Mouse (Mus musculus) liver, embryonic 16.5 days (tissue): ENCODE measurements around the gene Cdc25a. TPM values are rescaled to one million over a fixed set of nuclear protein-coding genes. Genes with fewer than 3 reads are reported as not detected.

Experiments
- ATAC-seq: fragments of 200-750 bp; cut with Nextera tagmentation; 2 replicates; pipeline ENCODE4 v1.8.0; 2017; ENCODE audit warnings: low read depth, mild to moderate bottlenecking, moderate number of reproducible peaks, moderate library complexity
- H3K27ac ChIP-seq: fragments of 300-500 bp; sonication (generic); 2 replicates; pipeline ENCODE4 v1.5.1; 2014; ENCODE audit warnings: mild to moderate bottlenecking, low read length
- H3K27me3 ChIP-seq: fragments of 300-500 bp; sonication (generic); 2 replicates; pipeline ENCODE4 v1.6.1; 2014; ENCODE audit warnings: low read depth, low read length, mixed read lengths; ENCODE audit not compliant: control insufficient read depth, insufficient read depth
- H3K36me3 ChIP-seq: fragments of 300-500 bp; sonication (generic); 2 replicates; pipeline ENCODE4 v1.6.1; 2014; ENCODE audit warnings: mild to moderate bottlenecking; ENCODE audit not compliant: control insufficient read depth, insufficient read depth
- H3K4me1 ChIP-seq: fragments of 300-500 bp; sonication (generic); 2 replicates; pipeline ENCODE4 v1.6.1; 2014; ENCODE audit warnings: low read depth, low read length, mixed read lengths; ENCODE audit not compliant: control insufficient read depth
- H3K4me2 ChIP-seq: fragments of 300-500 bp; sonication (generic); 2 replicates; pipeline ENCODE4 v1.6.1; 2014; ENCODE audit warnings: low read depth, low read length, mixed read lengths
- H3K4me3 ChIP-seq: fragments of 300-500 bp; sonication (generic); 2 replicates; pipeline ENCODE4 v1.5.1; 2014; ENCODE audit warnings: low read depth, mild to moderate bottlenecking, low read length
- H3K9ac ChIP-seq: fragments of 300-500 bp; sonication (generic); 2 replicates; pipeline ENCODE4 v1.6.1; 2014; ENCODE audit warnings: low read depth, low read length
- H3K9me3 ChIP-seq: fragments of 300-500 bp; sonication (generic); replicated peaks from 2 replicates; pipeline ENCODE4 v1.6.1; 2016; ENCODE audit warnings: low read length; ENCODE audit not compliant: control insufficient read depth
- WGBS: fragments of 180-500 bp; shearing (Covaris S2); extraction: QIAGEN DNeasy Blood & Tissue Kit; methylation state at CpG from one replicate; pipeline ENCODE4 v1.1.7; 2014; ENCODE audit not compliant: insufficient replicate concordance; 5-methylcytosine and 5-hydroxymethylcytosine counted together
- polyA plus RNA-seq: library from polyadenylated mRNA; unstranded; fragments of >200 nt; fragmentation: Nextera tagmentation; extraction: Ambion mirVana; gene quantifications from 2 replicates; pipeline ENCODE4 v1.2.1, GENCODE M21; 2015

Gene Cdc25a
- polyA plus RNA-seq, 1 experiment from 2014 or later, result 10.7 TPM

DNA sequence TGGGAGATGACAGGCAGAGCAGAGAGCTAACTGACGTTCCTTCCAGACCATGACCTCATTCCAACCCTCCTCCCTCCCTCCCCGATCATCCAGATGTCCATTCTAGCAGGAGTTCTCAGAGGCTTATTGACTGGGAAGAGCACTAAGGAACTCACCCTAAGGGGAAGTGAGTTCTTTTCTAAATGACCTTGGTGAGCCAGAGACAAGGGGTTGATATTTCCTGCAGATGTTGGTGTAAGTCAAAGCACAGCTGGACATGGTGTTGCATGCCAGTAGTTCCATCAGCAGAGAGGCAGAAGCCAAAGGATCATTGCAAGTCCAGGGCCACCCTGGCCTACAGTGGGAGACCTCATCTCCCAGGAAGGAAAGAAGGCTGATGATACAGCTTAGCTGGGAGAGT, 22.6 kb downstream of the Cdc25a start:
- no peak for ATAC-seq
- peaks cover 2% of the 10 kb centered on the region for H3K4me1 ChIP-seq
- no peak overlapping the region for H3K27ac ChIP-seq
- no peak overlapping the region for H3K4me3 ChIP-seq
- no peak overlapping the region for H3K9ac ChIP-seq
- WGBS, result 46% methylated on average over 2 of the region's 2 CpGs
- no peaks in the 10 kb centered on the region for H3K9me3 ChIP-seq
- no peak overlapping the region for H3K4me2 ChIP-seq
- H3K27me3 ChIP-seq, result no peaks in the 10 kb centered on the region
- peaks cover 12% of the 10 kb centered on the region for H3K36me3 ChIP-seq

DNA sequence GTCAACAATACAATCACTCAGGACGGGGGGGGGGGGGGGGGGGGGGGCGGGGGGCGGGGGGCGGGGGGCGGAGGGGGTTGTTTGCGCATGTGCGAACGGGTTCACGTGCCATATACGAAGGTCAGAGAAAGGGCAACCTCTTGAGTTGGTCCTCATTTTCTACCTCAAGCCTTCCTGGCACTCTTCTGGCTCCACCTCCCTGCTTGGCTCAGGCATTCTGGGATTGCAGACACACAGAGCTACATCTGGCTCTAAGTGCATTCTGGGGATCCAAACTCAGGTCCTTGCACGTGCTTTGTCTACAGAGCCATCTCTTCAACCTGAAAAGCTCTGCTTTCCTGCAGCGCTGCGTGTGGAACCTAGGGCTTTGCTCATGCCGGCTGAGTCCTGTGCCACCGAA, 24.0 kb downstream of the Cdc25a start:
- peaks cover 2% of the 10 kb centered on the region for H3K36me3 ChIP-seq
- H3K9me3 ChIP-seq, result no peaks in the 10 kb centered on the region
- no peaks in the 10 kb centered on the region for H3K27me3 ChIP-seq
- ATAC-seq, result no peak
- no peak overlapping the region for H3K9ac ChIP-seq
- 49% methylated on average over 11 of the region's 15 CpGs for WGBS
- no peak overlapping the region for H3K4me3 ChIP-seq
- no peak overlapping the region for H3K4me2 ChIP-seq
- H3K4me1 ChIP-seq, result peaks cover 2% of the 10 kb centered on the region
- 0 out of 2 replicates have a peak overlapping the region, but pooled peaks have one; percentile 5 for H3K27ac ChIP-seq

GRCm38 (mm10) chr9:109899774-109900173, 24.4 kb downstream of the Cdc25a start:
- H3K9me3 ChIP-seq, result no peaks in the 10 kb centered on the region
- 47% methylated on average over 8 of the region's 8 CpGs for WGBS
- 0 out of 2 replicates have a peak overlapping the region, but pooled peaks have one; percentile 5 for H3K27ac ChIP-seq
- H3K36me3 ChIP-seq, result peaks cover 2% of the 10 kb centered on the region
- no peak overlapping the region for H3K4me2 ChIP-seq
- no peak overlapping the region for H3K9ac ChIP-seq
- no peak for ATAC-seq
- H3K4me3 ChIP-seq, result no peak overlapping the region
- no peaks in the 10 kb centered on the region for H3K27me3 ChIP-seq
- H3K4me1 ChIP-seq, result peaks cover 2% of the 10 kb centered on the region

DNA sequence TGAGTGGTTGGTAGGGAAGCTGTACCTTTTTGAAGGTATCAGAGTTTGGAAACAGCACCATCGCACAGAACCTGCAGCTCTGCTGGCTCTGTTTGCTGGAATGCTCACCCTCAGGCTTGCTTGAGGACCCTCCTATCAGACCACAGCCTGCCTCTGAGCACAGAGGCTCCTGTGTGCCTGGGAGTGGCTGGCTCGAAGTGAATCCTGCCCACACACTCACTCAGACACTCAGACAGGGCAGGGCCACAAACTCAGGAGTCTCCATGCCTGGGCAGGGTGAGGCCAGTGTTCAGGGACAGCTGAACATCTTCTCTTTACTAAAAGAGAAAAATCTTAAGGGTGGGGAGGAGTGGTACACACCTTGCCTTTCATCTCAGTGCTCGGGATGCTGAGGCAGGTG, 25.2 kb downstream of the Cdc25a start:
- H3K9ac ChIP-seq, result no peak overlapping the region
- no peak overlapping the region for H3K4me3 ChIP-seq
- 62% methylated on average over 3 of the region's 3 CpGs for WGBS
- no peak for ATAC-seq
- no peaks in the 10 kb centered on the region for H3K36me3 ChIP-seq
- H3K9me3 ChIP-seq, result no peaks in the 10 kb centered on the region
- no peak overlapping the region for H3K27ac ChIP-seq
- H3K4me2 ChIP-seq, result no peak overlapping the region
- peaks cover 2% of the 10 kb centered on the region for H3K4me1 ChIP-seq
- no peaks in the 10 kb centered on the region for H3K27me3 ChIP-seq

DNA sequence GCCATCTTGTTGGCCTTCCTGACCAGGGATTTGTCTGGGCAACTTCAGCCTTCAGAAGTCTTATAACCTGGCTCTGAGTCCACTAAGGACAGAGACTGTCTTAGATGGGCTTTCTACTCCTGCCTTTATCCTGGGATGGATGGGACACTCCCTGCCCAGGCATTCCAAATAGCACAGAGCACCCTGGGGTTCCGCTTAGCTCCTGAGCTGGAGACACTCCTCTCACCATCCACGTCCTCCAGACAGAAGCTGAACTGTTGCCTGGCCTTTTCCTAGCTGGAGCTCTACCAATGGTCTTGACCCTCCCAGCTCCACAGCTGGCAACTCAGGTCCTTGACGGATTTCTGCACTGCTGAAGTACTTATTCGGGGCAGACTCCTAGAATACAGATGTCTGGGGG, 26.9 kb downstream of the Cdc25a start:
- no peak overlapping the region for H3K27ac ChIP-seq
- H3K9me3 ChIP-seq, result no peaks in the 10 kb centered on the region
- no peak overlapping the region for H3K4me3 ChIP-seq
- WGBS, result 68% methylated on average over 4 of the region's 4 CpGs
- H3K4me2 ChIP-seq, result no peak overlapping the region
- ATAC-seq, result no peak
- H3K27me3 ChIP-seq, result no peaks in the 10 kb centered on the region
- H3K4me1 ChIP-seq, result no peaks in the 10 kb centered on the region; the same call in 1 of the 2 replicates
- H3K9ac ChIP-seq, result no peak overlapping the region
- no peaks in the 10 kb centered on the region for H3K36me3 ChIP-seq

DNA sequence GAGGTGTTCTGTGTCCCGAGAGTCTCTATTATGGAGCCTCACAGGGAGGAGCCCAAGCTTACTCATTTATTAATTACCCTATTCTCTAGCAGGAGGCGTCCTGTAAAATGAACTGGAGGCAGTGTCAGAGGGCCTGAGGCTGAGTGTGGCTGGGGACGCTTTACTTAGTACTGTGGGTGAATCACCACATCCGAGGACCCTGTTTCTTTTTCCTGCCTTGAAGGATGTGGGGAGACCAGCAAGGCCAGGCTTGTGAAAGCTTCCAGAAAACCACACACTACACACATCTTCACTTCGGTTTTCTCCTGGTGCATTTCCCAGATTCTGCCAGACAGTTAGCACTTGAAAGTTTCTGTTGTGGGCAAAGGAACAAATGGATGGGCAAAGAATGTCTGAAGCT, 27.4 kb downstream of the Cdc25a start:
- no peaks in the 10 kb centered on the region for H3K36me3 ChIP-seq
- no peak for ATAC-seq
- 55% methylated on average over 5 of the region's 5 CpGs for WGBS

DNA sequence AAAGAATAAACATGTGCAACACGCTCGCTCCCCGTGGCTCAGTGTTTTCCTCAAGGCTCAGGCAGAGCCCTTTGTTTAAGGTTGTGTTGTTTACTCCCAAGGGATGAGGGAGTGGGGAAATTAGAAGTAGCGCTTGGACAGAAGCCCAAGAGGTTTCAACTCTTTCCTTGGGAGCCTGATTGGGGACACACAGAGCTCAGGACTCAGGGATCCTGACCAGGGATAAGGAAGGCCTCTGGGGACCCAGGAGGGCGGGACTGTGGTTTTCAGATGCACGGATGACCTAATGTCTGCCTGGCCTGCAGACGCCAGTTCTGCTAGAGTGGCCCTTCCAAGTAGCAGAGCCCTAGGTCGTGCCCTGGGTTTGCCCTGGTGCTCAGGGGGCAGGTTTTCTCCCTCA, 31.9 kb downstream of the Cdc25a start:
- no peaks in the 10 kb centered on the region for H3K9me3 ChIP-seq
- no peak overlapping the region for H3K9ac ChIP-seq
- H3K4me1 ChIP-seq, result no peaks in the 10 kb centered on the region
- no peak for ATAC-seq
- H3K27ac ChIP-seq, result no peak overlapping the region
- H3K4me2 ChIP-seq, result no peak overlapping the region
- H3K27me3 ChIP-seq, result no peaks in the 10 kb centered on the region
- no peaks in the 10 kb centered on the region for H3K36me3 ChIP-seq
- no peak overlapping the region for H3K4me3 ChIP-seq
- 48% methylated on average over 8 of the region's 8 CpGs for WGBS

More for the DNA sequence above, 27.4 kb downstream of the Cdc25a start:
- no peaks in the 10 kb centered on the region; the same call in 1 of the 2 replicates for H3K4me1 ChIP-seq
- H3K9ac ChIP-seq, result no peak overlapping the region
- H3K4me3 ChIP-seq, result no peak overlapping the region
- H3K27ac ChIP-seq, result no peak overlapping the region
- no peaks in the 10 kb centered on the region for H3K9me3 ChIP-seq
- no peak overlapping the region for H3K4me2 ChIP-seq
- H3K27me3 ChIP-seq, result no peaks in the 10 kb centered on the region

GRCm38 (mm10) chr9:109907774-109908465, 32.5 kb downstream of the Cdc25a start:
- Histone ChIP-seq H3K9ac (no peak overlapping the region), H3K4me1 (no peaks in the 10 kb centered on the region), H3K27ac (no peak overlapping the region), H3K27me3 (no peaks in the 10 kb centered on the region), H3K36me3 (no peaks in the 10 kb centered on the region), H3K4me2 (no peak overlapping the region), H3K4me3 (no peak overlapping the region), H3K9me3 (no peaks in the 10 kb centered on the region)
- 44% methylated on average over 6 of the region's 6 CpGs for WGBS
- no peak for ATAC-seq

- no peaks in the 10 kb centered on the region for H3K27me3 ChIP-seq
Observed at GRCm38 (mm10) chr9:109909102-109909501, 33.7 kb downstream of the Cdc25a start.

More at GRCm38 (mm10) chr9:109909102-109909501, 33.7 kb downstream of the Cdc25a start:
- H3K27ac ChIP-seq, result no peak overlapping the region
- H3K4me3 ChIP-seq, result no peak overlapping the region
- no peak overlapping the region for H3K9ac ChIP-seq
- H3K36me3 ChIP-seq, result no peaks in the 10 kb centered on the region
- ATAC-seq, result no peak
- no peak overlapping the region for H3K4me2 ChIP-seq
- 71% methylated on average over 8 of the region's 8 CpGs for WGBS
- H3K4me1 ChIP-seq, result no peaks in the 10 kb centered on the region
- no peaks in the 10 kb centered on the region for H3K9me3 ChIP-seq
